8 mouse cellular contexts compared by ENCODE assay signal in the genomic region with DNA sequence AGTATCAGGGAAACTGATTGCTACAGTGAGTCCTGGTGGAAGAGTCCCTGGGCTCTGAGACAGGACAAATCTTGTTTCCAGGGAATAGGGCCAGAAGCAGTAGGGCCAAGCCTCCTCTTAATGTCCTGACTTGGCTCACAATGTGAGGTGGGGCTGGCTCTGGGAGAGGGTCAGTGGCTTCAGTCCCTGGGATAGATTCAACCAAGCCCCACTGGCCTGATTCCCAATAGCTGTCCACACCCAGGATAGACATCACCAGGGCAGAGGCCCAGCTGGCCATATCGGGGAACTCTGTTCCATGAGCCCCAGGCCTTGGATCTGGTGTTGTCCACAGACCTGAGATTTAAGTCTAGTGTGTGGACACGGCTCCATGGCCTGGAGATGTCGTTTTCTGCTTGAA. TPM values are rescaled to one million over a fixed set of nuclear protein-coding genes. Genes with fewer than 3 reads are reported as not detected.
DNase-seq lines count a peak whose midpoint lies in the region; ATAC-seq and TF ChIP-seq lines count a peak whose summit lies in the region.

No protein-coding gene starts in this region.

- no peak for DNase-seq in spleen, postnatal 4 days (ENCODE audit: low spot score in 2 of 2)
- DNase-seq in liver, postnatal 0 days: no peak

- TF ChIP-seq EP300 in liver, postnatal 0 days (IDR thresholded peaks at IDR 0.05; ENCODE audit: low read depth): no peak

- H3K9me3 ChIP-seq in kidney, embryonic 14.5 days (ENCODE audit: control insufficient read depth, low read length): no peaks in the 10 kb centered on the region
- H3K9me3 ChIP-seq in kidney, embryonic 15.5 days (replicated peaks): no peaks in the 10 kb centered on the region
- H3K9me3 ChIP-seq in heart, embryonic 14.5 days (ENCODE audit: control insufficient read depth, low read length): no peaks in the 10 kb centered on the region
- no peaks in the 10 kb centered on the region for H3K9me3 ChIP-seq in forebrain, embryonic 15.5 days
- H3K9me3 ChIP-seq in liver, postnatal 0 days (ENCODE audit: low read length): no peaks in the 10 kb centered on the region

- peak overlapping the region; percentile 11; the same call in 1 of the 2 replicates for H3K27ac ChIP-seq in kidney, embryonic 14.5 days (ENCODE audit: low read depth, low read length)
- H3K27ac ChIP-seq in kidney, embryonic 15.5 days: no peak overlapping the region
- 0 out of 2 replicates have a peak overlapping the region, but pooled peaks have one; percentile 0 for H3K27ac ChIP-seq in embryonic fibroblast, embryonic 13.5 days (ENCODE audit: insufficient read depth, low read length)
- peak overlapping the region; percentile 61 to 80 for H3K27ac ChIP-seq in heart, embryonic 14.5 days (replicated peaks in 1 of 2; ENCODE audit: control insufficient read depth in 1 of 2, insufficient read depth in 1 of 2, low read depth in 2 of 2, low read length in 2 of 2)
- no peak overlapping the region for H3K27ac ChIP-seq in forebrain, embryonic 15.5 days (replicated peaks)
- no peak overlapping the region for H3K27ac ChIP-seq in liver, postnatal 0 days (ENCODE audit: low read depth)

- no peak for ATAC-seq in kidney, embryonic 14.5 days (ENCODE audit: low FRiP score, low TSS enrichment)
- ATAC-seq in kidney, embryonic 15.5 days (replicated peaks; ENCODE audit: low FRiP score): no peak
- peak; percentile 72 for ATAC-seq in heart, embryonic 14.5 days (ENCODE audit: insufficient number of reproducible peaks, insufficient read depth, low FRiP score, low read depth)
- no peak for ATAC-seq in forebrain, embryonic 15.5 days (replicated peaks)
- ATAC-seq in liver, postnatal 0 days: no peak

- WGBS in kidney, embryonic 14.5 days: 69% methylated on average over 3 of the region's 3 CpGs
- 69% methylated on average over 3 of the region's 3 CpGs for WGBS in kidney, embryonic 15.5 days
- WGBS in heart, embryonic 14.5 days: 32% methylated on average over 3 of the region's 3 CpGs
- 83% methylated on average over 3 of the region's 3 CpGs for WGBS in forebrain, embryonic 15.5 days
- WGBS in liver, postnatal 0 days (ENCODE audit: insufficient replicate concordance): 62% methylated on average over 3 of the region's 3 CpGs

- no peaks in the 10 kb centered on the region for H3K36me3 ChIP-seq in kidney, embryonic 14.5 days (ENCODE audit: control insufficient read depth, insufficient read depth, low read length)
- H3K36me3 ChIP-seq in kidney, embryonic 15.5 days: no peaks in the 10 kb centered on the region
- no peaks in the 10 kb centered on the region for H3K36me3 ChIP-seq in heart, embryonic 14.5 days (ENCODE audit: control insufficient read depth, insufficient read depth, low read length)
- no peaks in the 10 kb centered on the region for H3K36me3 ChIP-seq in myocyte (ENCODE audit: control insufficient read depth, insufficient read depth)
- H3K36me3 ChIP-seq in forebrain, embryonic 15.5 days: no peaks in the 10 kb centered on the region
- no peaks in the 10 kb centered on the region for H3K36me3 ChIP-seq in liver, postnatal 0 days (replicated peaks; ENCODE audit: insufficient read depth, low read length)

- H3K79me2 ChIP-seq in myocyte (ENCODE audit: control insufficient read depth, insufficient read depth): peaks cover 39% of the 10 kb centered on the region

- H3K4me3 ChIP-seq in kidney, embryonic 14.5 days (ENCODE audit: low read length): no peak overlapping the region
- no peak overlapping the region for H3K4me3 ChIP-seq in kidney, embryonic 15.5 days (replicated peaks)
- H3K4me3 ChIP-seq in embryonic fibroblast, embryonic 13.5 days (ENCODE audit: insufficient read depth, low read length): no peak overlapping the region
- H3K4me3 ChIP-seq in heart, embryonic 14.5 days (ENCODE audit: control insufficient read depth in 1 of 2, insufficient read depth in 1 of 2, low read depth in 1 of 2, low read length in 2 of 2): no peak overlapping the region
- no peak overlapping the region for H3K4me3 ChIP-seq in myocyte
- H3K4me3 ChIP-seq in forebrain, embryonic 15.5 days: no peak overlapping the region
- no peak overlapping the region for H3K4me3 ChIP-seq in liver, postnatal 0 days (ENCODE audit: low read depth, low read length)

- TF ChIP-seq POLR2A in embryonic fibroblast, embryonic 13.5 days (IDR thresholded peaks at IDR 0.05; ENCODE audit: low read depth, low read length): no peak
- no peak for TF ChIP-seq POLR2A in myocyte (IDR thresholded peaks at IDR 0.05; ENCODE audit: insufficient read length, low read depth)

- no peaks in the 10 kb centered on the region; the same call in 1 of the 2 replicates for H3K4me1 ChIP-seq in kidney, embryonic 14.5 days (ENCODE audit: control insufficient read depth, insufficient read depth, low read length)
- peaks cover 36% of the 10 kb centered on the region for H3K4me1 ChIP-seq in kidney, embryonic 15.5 days
- peaks cover 23% of the 10 kb centered on the region for H3K4me1 ChIP-seq in embryonic fibroblast, embryonic 13.5 days (ENCODE audit: control insufficient read depth, insufficient read depth, low read length)
- H3K4me1 ChIP-seq in heart, embryonic 14.5 days (ENCODE audit: control insufficient read depth in 2 of 2, insufficient read depth in 2 of 2, low read length in 2 of 2): peaks cover 32 to 57% of the 10 kb centered on the region in 2 experiments
- peaks cover 5% of the 10 kb centered on the region for H3K4me1 ChIP-seq in forebrain, embryonic 15.5 days
- H3K4me1 ChIP-seq in liver, postnatal 0 days (ENCODE audit: insufficient read depth): peaks cover 14% of the 10 kb centered on the region

- H3K4me2 ChIP-seq in kidney, embryonic 14.5 days (replicated peaks; ENCODE audit: low read depth, low read length): no peak overlapping the region
- no peak overlapping the region for H3K4me2 ChIP-seq in kidney, embryonic 15.5 days
- no peak overlapping the region for H3K4me2 ChIP-seq in heart, embryonic 14.5 days (ENCODE audit: low read length)
- H3K4me2 ChIP-seq in myocyte (ENCODE audit: low read depth): peak overlapping the region; percentile 46
- H3K4me2 ChIP-seq in forebrain, embryonic 15.5 days (replicated peaks): no peak overlapping the region
- H3K4me2 ChIP-seq in liver, postnatal 0 days (ENCODE audit: low read depth, low read length): no peak overlapping the region

- peaks cover 3% of the 10 kb centered on the region; the same call in 1 of the 2 replicates for H3K27me3 ChIP-seq in kidney, embryonic 14.5 days (ENCODE audit: control insufficient read depth, insufficient read depth, low read length)
- peaks cover 20% of the 10 kb centered on the region for H3K27me3 ChIP-seq in kidney, embryonic 15.5 days
- no peaks in the 10 kb centered on the region for H3K27me3 ChIP-seq in heart, embryonic 14.5 days (ENCODE audit: control insufficient read depth, insufficient read depth, low read length)
- no peaks in the 10 kb centered on the region for H3K27me3 ChIP-seq in myocyte (ENCODE audit: control insufficient read depth, insufficient read depth, insufficient read length)
- H3K27me3 ChIP-seq in forebrain, embryonic 15.5 days: peaks cover 14% of the 10 kb centered on the region; the same call in 1 of the 2 replicates
- no peaks in the 10 kb centered on the region for H3K27me3 ChIP-seq in liver, postnatal 0 days (ENCODE audit: insufficient read depth, low read length)

- TF ChIP-seq CTCF in embryonic fibroblast, embryonic 13.5 days (IDR thresholded peaks at IDR 0.05; ENCODE audit: borderline replicate concordance, insufficient read depth, low read length): no peak
- no peak for TF ChIP-seq CTCF in liver, postnatal 0 days (IDR thresholded peaks at IDR 0.05; ENCODE audit: low read depth)

- H3ac ChIP-seq in myocyte (ENCODE audit: control insufficient read depth, insufficient read length): no peak overlapping the region

- H3K9ac ChIP-seq in kidney, embryonic 14.5 days (ENCODE audit: low read depth, low read length): no peak overlapping the region
- no peak overlapping the region for H3K9ac ChIP-seq in kidney, embryonic 15.5 days
- peak overlapping the region; percentile 39; the same call in 1 of the 2 replicates for H3K9ac ChIP-seq in heart, embryonic 14.5 days (ENCODE audit: low read length)
- H3K9ac ChIP-seq in forebrain, embryonic 15.5 days (replicated peaks): no peak overlapping the region
- H3K9ac ChIP-seq in liver, postnatal 0 days (replicated peaks): no peak overlapping the region

TF ChIP-seq in myocyte, 11 proteins besides CTCF, POLR2A, EP300 and RAD21:
- TF ChIP-seq SRF (IDR thresholded peaks at IDR 0.05; ENCODE audit: control insufficient read depth, insufficient read length, low read depth) (no peak), MYOD1 (IDR thresholded peaks at IDR 0.05; ENCODE audit: control insufficient read depth in 1 of 3, insufficient read length in 2 of 3, low read depth in 2 of 3) (peak in 2 of 3 experiments; percentile 5 to 68), MYOG (IDR thresholded peaks at IDR 0.05; ENCODE audit: control insufficient read depth in 1 of 3, insufficient read depth in 1 of 3, insufficient read length in 2 of 3, low read depth in 2 of 3) (peak in 1 of 3 experiments; percentile 40)

RNA-seq across cellular contexts. Expression of gene Gsn, which starts 21.5 kb away (rescaled TPM):
- polyA plus RNA-seq in kidney, embryonic 14.5 days (2014; fragmentation: Nextera tagmentation; extraction: Ambion mirVana): 57.6 and 84.2 TPM in 2 replicates
- 129 and 144 TPM in 2 replicates for polyA plus RNA-seq in kidney, embryonic 15.5 days (2015; fragmentation: Nextera tagmentation; extraction: Ambion mirVana)
- polyA plus RNA-seq in embryonic fibroblast, embryonic 13.5 days (2011; ENCODE audit: insufficient read length, low read depth, missing spikeins): 451 and 719 TPM in 2 replicates
- 328 and 342 TPM in 2 replicates for polyA plus RNA-seq in heart, embryonic 14.5 days (2014; fragmentation: Nextera tagmentation; extraction: Ambion mirVana)
- 282 TPM for polyA plus RNA-seq in myocyte (2012; fragmentation: generic; extraction: Trizol)
- 18.0 and 18.1 TPM in 2 replicates for polyA plus RNA-seq in forebrain, embryonic 15.5 days (2015; fragmentation: Nextera tagmentation; extraction: Ambion mirVana)
- polyA plus RNA-seq in liver, postnatal 0 days (2015; fragmentation: Nextera tagmentation; extraction: Ambion mirVana): 56.1 and 59.7 TPM in 2 replicates

RNA-seq across cellular contexts. Expression of gene Stom, which starts 59.1 kb away (rescaled TPM):
- polyA plus RNA-seq in kidney, embryonic 14.5 days (2014; fragmentation: Nextera tagmentation; extraction: Ambion mirVana): 10.8 and 18.8 TPM in 2 replicates
- polyA plus RNA-seq in kidney, embryonic 15.5 days (2015; fragmentation: Nextera tagmentation; extraction: Ambion mirVana): 31.6 and 34.1 TPM in 2 replicates
- polyA plus RNA-seq in embryonic fibroblast, embryonic 13.5 days (2011; ENCODE audit: insufficient read length, low read depth, missing spikeins): 36.2 and 45.4 TPM in 2 replicates
- polyA plus RNA-seq in heart, embryonic 14.5 days (2014; fragmentation: Nextera tagmentation; extraction: Ambion mirVana): 40.3 and 46.7 TPM in 2 replicates
- polyA plus RNA-seq in myocyte (2012; fragmentation: generic; extraction: Trizol): 170 TPM
- 9.9 and 10.9 TPM in 2 replicates for polyA plus RNA-seq in forebrain, embryonic 15.5 days (2015; fragmentation: Nextera tagmentation; extraction: Ambion mirVana)
- 77.1 and 86.3 TPM in 2 replicates for polyA plus RNA-seq in liver, postnatal 0 days (2015; fragmentation: Nextera tagmentation; extraction: Ambion mirVana)

Comparison
In these comparisons a context has a peak if more than half of its experiments do, and no peak if none do; other contexts are left out.
1. H3K27ac ChIP-seq: peak in kidney, embryonic 14.5 days (single experiment), embryonic fibroblast, embryonic 13.5 days (single experiment) and heart, embryonic 14.5 days (2 of 2); none in kidney, embryonic 15.5 days (single experiment), forebrain, embryonic 15.5 days (single experiment) and liver, postnatal 0 days (single experiment).